Mouse (Mus musculus): ENCODE results near the gene Lama5.

DNA sequence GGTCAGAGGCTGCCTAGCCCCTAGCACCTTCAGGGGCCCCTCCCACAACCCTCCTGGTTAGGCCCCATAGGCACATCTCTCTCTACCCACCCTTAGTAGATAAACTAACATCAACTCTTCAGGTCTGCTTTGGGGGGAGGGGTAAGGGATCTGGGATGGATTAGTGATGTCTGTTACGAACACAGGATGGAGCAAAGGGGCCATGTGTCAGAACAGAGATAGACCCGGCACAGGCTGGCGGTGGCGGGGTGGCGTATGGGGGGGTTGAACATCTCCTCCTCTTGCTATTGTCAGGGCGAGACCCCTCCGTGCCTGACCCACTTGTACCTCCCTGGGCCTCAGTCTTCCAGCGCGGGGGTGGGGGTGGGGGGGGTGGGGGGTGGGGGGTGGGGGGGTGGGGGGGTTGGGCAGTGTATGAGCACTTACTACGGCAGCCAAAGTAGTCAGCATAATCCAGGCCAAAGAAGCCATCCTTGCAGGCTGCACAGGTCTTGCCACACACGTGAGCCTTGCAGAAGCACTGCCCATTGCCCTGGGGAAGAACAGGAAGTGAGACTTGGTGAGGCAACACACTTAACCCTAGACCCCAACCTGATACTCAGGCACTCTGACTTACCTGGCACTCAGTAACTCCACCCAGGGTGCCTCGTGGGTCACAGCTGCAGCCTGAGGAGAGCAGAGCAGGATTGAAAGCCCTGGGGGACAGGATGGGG is 28.9 kb downstream of the Lama5 start:
- TF ChIP-seq CTCF (IDR thresholded peaks at IDR 0.05; ENCODE audit: control insufficient read depth, insufficient read depth, insufficient read length) (no peak), CEBPB (IDR thresholded peaks at IDR 0.05; ENCODE audit: low read depth) (no peak)

Data from C2C12 (cell line).